Mouse (Mus musculus) C2C12 (cell line): ENCODE results near the gene 1700025G04Rik. TPM values are rescaled to one million over a fixed set of nuclear protein-coding genes. Genes with fewer than 3 reads are reported as not detected.

ENCODE experiments used
- H3K27me3 ChIP-seq: one replicate; pipeline ENCODE4 v1.6.1; 2011; ENCODE audit not compliant: control insufficient read depth, insufficient read depth, insufficient read length
- H3K36me3 ChIP-seq: one replicate; pipeline ENCODE4 v1.6.1; 2011; ENCODE audit not compliant: control insufficient read depth, insufficient read depth
- H3K4me3 ChIP-seq: one replicate; pipeline ENCODE4 v1.5.1; 2011; ENCODE audit warnings: mild to moderate bottlenecking, control low read depth; ENCODE audit not compliant: poor library complexity, insufficient read depth, severe bottlenecking
- H3K79me2 ChIP-seq: one replicate; pipeline ENCODE4 v1.6.1; 2011; ENCODE audit not compliant: control insufficient read depth, insufficient read depth
- H3K79me3 ChIP-seq: one replicate; pipeline ENCODE4 v1.6.1; 2011; ENCODE audit warnings: low read depth, control low read depth
- H3ac ChIP-seq: one replicate; pipeline ENCODE3; 2011; ENCODE audit warnings: low read depth; ENCODE audit not compliant: control insufficient read depth, insufficient read length
- CEBPB ChIP-seq: IDR thresholded peaks from one replicate; pipeline ENCODE4 v1.6.1; 2011; ENCODE audit warnings: low read depth, mild to moderate bottlenecking, control low read depth, moderate library complexity
- CTCF ChIP-seq: IDR thresholded peaks from one replicate; pipeline ENCODE4 v1.5.1; 2011; ENCODE audit not compliant: control insufficient read depth, insufficient read depth, insufficient read length
- FOSL1 ChIP-seq: IDR thresholded peaks from one replicate; pipeline ENCODE4 v1.8.0; 2011; ENCODE audit warnings: mild to moderate bottlenecking, low read length; ENCODE audit not compliant: poor library complexity, insufficient read depth, severe bottlenecking
- MAX ChIP-seq: IDR thresholded peaks from one replicate; pipeline ENCODE4 v1.6.1; 2011; ENCODE audit warnings: mild to moderate bottlenecking, control low read depth
- MYOD1 ChIP-seq: IDR thresholded peaks from one replicate; pipeline ENCODE4 v1.6.1; 2011; ENCODE audit warnings: low read depth; ENCODE audit not compliant: control insufficient read depth, insufficient read length
- MYOG ChIP-seq: IDR thresholded peaks from one replicate; pipeline ENCODE4 v1.6.1; 2011; ENCODE audit not compliant: control insufficient read depth, insufficient read length; ENCODE audit errors: extremely low read depth
- USF1 ChIP-seq: IDR thresholded peaks from one replicate; pipeline ENCODE4 v1.6.1; 2011; ENCODE audit warnings: low read depth, mild to moderate bottlenecking, control low read depth, moderate library complexity
- polyA plus RNA-seq: library from polyadenylated mRNA; unstranded; fragments of >200 nt; fragmentation: generic; extraction: Trizol; gene quantifications from one replicate; pipeline ENCODE4 v1.2.1, GENCODE M21; 2012; ENCODE audit warnings: missing spikeins

The 1700025G04Rik gene
- polyA plus RNA-seq, 1 experiment, result 2.1 TPM

DNA sequence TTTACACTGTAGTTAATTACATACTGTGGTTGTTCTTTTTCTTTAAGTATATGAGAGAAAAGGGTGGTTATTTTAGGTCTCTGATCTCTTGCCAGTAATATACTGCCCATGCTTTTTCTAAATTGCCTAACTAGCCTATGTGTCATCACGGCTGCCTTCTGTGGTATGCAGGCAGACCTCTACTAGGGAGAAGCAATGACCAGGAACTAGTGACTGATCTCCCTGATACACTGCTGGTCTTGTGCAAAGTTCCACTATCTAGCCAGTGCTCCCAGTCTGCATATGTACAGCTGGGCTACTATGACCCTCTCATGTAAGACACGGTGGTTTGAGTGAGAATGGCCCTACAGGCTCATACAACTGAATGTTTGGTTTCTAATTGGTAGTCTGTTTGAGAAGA, 16.2 kb upstream of the 1700025G04Rik start:
- no peaks in the 10 kb centered on the region for H3K79me2 ChIP-seq
- no peak for TF ChIP-seq USF1
- TF ChIP-seq CEBPB, result no peak
- no peak overlapping the region for H3K4me3 ChIP-seq
- H3K36me3 ChIP-seq, result no peaks in the 10 kb centered on the region
- no peaks in the 10 kb centered on the region for H3K79me3 ChIP-seq
- H3K27me3 ChIP-seq, result no peaks in the 10 kb centered on the region
- H3ac ChIP-seq, result no peak overlapping the region

GRCm38 (mm10) chr1:152105246-152105645, 15.3 kb upstream of the 1700025G04Rik start:
- Histone ChIP-seq H3ac (no peak overlapping the region), H3K4me3 (no peak overlapping the region), H3K36me3 (no peaks in the 10 kb centered on the region)

GRCm38 (mm10) chr1:152101746-152102145, 11.8 kb upstream of the 1700025G04Rik start:
- Histone ChIP-seq H3K4me3 (no peak overlapping the region), H3ac (no peak overlapping the region), H3K27me3 (peaks cover 1% of the 10 kb centered on the region), H3K79me3 (no peaks in the 10 kb centered on the region), H3K79me2 (no peaks in the 10 kb centered on the region), H3K36me3 (no peaks in the 10 kb centered on the region)
- TF ChIP-seq MYOD1 (no peak), CTCF (no peak), USF1 (no peak), MAX (no peak), FOSL1 (no peak), CEBPB (no peak), MYOG (no peak)

More at GRCm38 (mm10) chr1:152105246-152105645, 15.3 kb upstream of the 1700025G04Rik start:
- TF ChIP-seq MAX (no peak), MYOD1 (no peak), USF1 (no peak), FOSL1 (no peak), CTCF (no peak), CEBPB (no peak), MYOG (no peak)
- H3K79me3 ChIP-seq, result no peaks in the 10 kb centered on the region
- H3K79me2 ChIP-seq, result no peaks in the 10 kb centered on the region
- H3K27me3 ChIP-seq, result no peaks in the 10 kb centered on the region

DNA sequence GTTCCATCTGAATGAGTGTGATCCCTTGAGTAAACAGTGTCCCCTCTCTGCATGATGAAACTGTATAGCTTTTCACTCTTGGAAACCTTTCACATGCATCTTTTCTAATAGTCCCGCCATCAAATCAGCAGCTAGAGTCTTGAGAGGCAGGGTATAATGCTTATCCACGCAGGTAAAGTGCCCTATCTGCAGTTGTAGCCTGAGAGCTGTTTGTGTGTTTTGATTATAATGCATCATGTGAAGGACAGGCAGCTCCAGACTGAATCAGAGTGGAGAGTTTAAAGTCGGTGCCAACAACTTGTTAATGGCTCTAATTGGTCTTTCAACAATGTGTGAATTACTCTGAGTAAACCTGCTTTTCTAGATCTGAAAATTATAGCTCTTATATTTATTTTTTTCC, 6.1 kb upstream of the 1700025G04Rik start:
- TF ChIP-seq MYOD1, result no peak
- TF ChIP-seq MYOG, result no peak
- TF ChIP-seq CEBPB, result no peak
- no peak for TF ChIP-seq FOSL1
- TF ChIP-seq CTCF, result no peak
- no peak for TF ChIP-seq MAX
- no peak for TF ChIP-seq USF1
- Histone ChIP-seq H3K79me2 (no peaks in the 10 kb centered on the region), H3K4me3 (no peak overlapping the region), H3K36me3 (no peaks in the 10 kb centered on the region), H3K79me3 (no peaks in the 10 kb centered on the region), H3K27me3 (peaks cover 5% of the 10 kb centered on the region), H3ac (no peak overlapping the region)

DNA sequence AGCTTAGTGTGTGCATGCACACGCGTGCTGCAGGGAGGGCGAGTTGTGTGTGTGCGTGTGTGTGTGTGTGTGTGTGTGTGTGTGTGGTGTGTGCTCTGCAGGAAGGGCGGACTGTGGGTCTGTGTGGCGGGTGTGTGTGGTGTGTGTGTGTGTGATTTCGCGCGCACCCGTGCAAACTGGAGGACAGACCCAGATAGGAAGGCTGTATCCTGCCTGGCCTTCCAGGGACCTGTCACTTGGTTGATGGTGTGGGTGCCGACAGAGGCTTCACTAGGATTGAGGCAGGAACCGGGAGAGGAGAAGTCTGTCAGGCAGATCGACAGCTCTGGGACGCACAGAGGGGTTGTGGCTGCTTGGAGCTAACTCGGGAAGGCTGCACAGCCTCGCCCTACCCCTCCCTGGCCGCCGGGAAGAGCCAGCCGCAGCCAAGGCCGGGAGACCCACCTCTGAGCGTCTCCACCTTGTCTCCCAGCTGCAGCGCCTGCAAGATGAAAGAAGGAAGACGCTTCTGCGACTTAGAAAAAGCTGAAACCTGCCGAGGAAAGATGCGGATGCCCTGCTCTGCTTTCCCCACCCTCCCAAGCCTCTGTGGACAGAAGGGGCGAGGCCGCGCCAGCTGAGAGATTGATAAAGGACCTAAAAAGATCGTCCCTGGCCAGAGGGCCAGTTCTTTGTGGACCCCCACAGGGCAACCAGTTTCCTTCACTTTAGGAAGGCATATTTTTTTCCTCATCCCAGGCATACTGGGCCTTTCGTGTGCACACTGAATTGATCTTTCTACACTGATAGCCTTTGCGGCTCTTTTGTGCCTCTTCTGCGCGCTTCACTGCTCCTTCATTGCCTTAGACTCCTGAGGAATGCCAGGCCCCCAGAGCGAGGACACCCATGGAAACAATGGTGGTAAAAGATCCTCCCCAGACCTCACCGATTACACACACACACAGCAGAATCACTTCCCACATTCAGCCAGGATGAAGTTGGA, 930 bp upstream of the 1700025G04Rik start:
- no peaks in the 10 kb centered on the region for H3K79me2 ChIP-seq
- peak overlapping the region; percentile 38 for H3ac ChIP-seq
- no peaks in the 10 kb centered on the region for H3K27me3 ChIP-seq
- H3K36me3 ChIP-seq, result no peaks in the 10 kb centered on the region
- no peaks in the 10 kb centered on the region for H3K79me3 ChIP-seq
- peak overlapping the region; percentile 38 for H3K4me3 ChIP-seq
- TF ChIP-seq CTCF (no peak), CEBPB (no peak), MYOD1 (no peak), FOSL1 (no peak), MYOG (no peak), MAX (no peak), USF1 (no peak)

GRCm38 (mm10) chr1:152089526-152089925, 399 bp downstream of the 1700025G04Rik start:
- peak overlapping the region; percentile 78 for H3ac ChIP-seq
- H3K79me3 ChIP-seq, result no peaks in the 10 kb centered on the region
- no peak for TF ChIP-seq MYOD1
- TF ChIP-seq MYOG, result no peak
- TF ChIP-seq MAX, result no peak
- no peak for TF ChIP-seq CTCF
- TF ChIP-seq CEBPB, result no peak
- no peaks in the 10 kb centered on the region for H3K27me3 ChIP-seq
- peak overlapping the region; percentile 38 for H3K4me3 ChIP-seq
- no peaks in the 10 kb centered on the region for H3K79me2 ChIP-seq
- no peaks in the 10 kb centered on the region for H3K36me3 ChIP-seq
